Mouse (Mus musculus) MEL (cell line): ENCODE results near the gene Ssxb6.

Experiments used
- CTCF ChIP-seq, 3 experiments: IDR thresholded peaks in 2 of 3; conservative IDR thresholded peaks in 1 of 3; 2 replicates each; pipeline ENCODE4 v1.5.1; 2011 to 2012; ENCODE audit warnings: low read length in 3 of 3, low read depth in 2 of 3, mild to moderate bottlenecking in 2 of 3, improper control_type of control experiment in 1 of 3, inconsistent platforms in 1 of 3, mixed read lengths in 1 of 3, moderate library complexity in 1 of 3; ENCODE audit not compliant: control insufficient read depth in 1 of 3, insufficient read depth in 1 of 3, poor library complexity in 1 of 3, severe bottlenecking in 1 of 3
- MEF2A ChIP-seq: IDR thresholded peaks from 2 replicates; pipeline ENCODE4 v1.6.1; 2014; ENCODE audit warnings: low read depth, mild to moderate bottlenecking, inconsistent platforms, low read length, improper control_type of control experiment; ENCODE audit not compliant: poor library complexity, insufficient replicate concordance, severe bottlenecking; ENCODE audit errors: extremely low read depth

GRCm38 (mm10) chrX:8524854-8525253 lies 23.2 kb downstream of the Ssxb6 start, which contains the start of gene Gm14459:
- TF ChIP-seq CTCF (IDR thresholded peaks at IDR 0.05 in 2 of 3, conservative IDR thresholded peaks at IDR 0.05 in 1 of 3; ENCODE audit: control insufficient read depth in 1 of 3, insufficient read depth in 1 of 3, low read depth in 2 of 3, low read length in 3 of 3, poor library complexity in 1 of 3, severe bottlenecking in 1 of 3) = no peak
- no peak for TF ChIP-seq MEF2A
